Mouse (Mus musculus) stomach, embryonic 15.5 days (tissue): Measurements from ENCODE around the gene Rbm5. TPM values are rescaled to one million over a fixed set of nuclear protein-coding genes. Genes with fewer than 3 reads are reported as not detected.

ENCODE experiments used
- ATAC-seq: fragments of 200-750 bp; cut with Nextera tagmentation; 2 replicates; pipeline ENCODE4 v1.8.0; 2017; ENCODE audit warnings: low read depth, moderate number of reproducible peaks, moderate TSS enrichment; ENCODE audit not compliant: insufficient read depth, low FRiP score
- H3K27ac ChIP-seq: fragments of 300-500 bp; sonication (generic); 2 replicates; pipeline ENCODE4 v1.5.1; 2015; ENCODE audit warnings: mild to moderate bottlenecking, inconsistent platforms
- H3K27me3 ChIP-seq: fragments of 300-500 bp; sonication (generic); replicated peaks from 2 replicates; pipeline ENCODE4 v1.6.1; 2015; ENCODE audit warnings: inconsistent platforms
- H3K36me3 ChIP-seq: fragments of 300-500 bp; sonication (generic); 2 replicates; pipeline ENCODE4 v1.6.1; 2015; ENCODE audit warnings: inconsistent platforms
- H3K4me1 ChIP-seq: fragments of 300-500 bp; sonication (generic); 2 replicates; pipeline ENCODE4 v1.6.1; 2015; ENCODE audit warnings: inconsistent platforms
- H3K4me2 ChIP-seq: fragments of 300-500 bp; sonication (generic); 2 replicates; pipeline ENCODE4 v1.6.1; 2015; ENCODE audit warnings: mild to moderate bottlenecking, inconsistent platforms
- H3K4me3 ChIP-seq: fragments of 300-500 bp; sonication (generic); replicated peaks from 2 replicates; pipeline ENCODE4 v1.5.1; 2015; ENCODE audit warnings: inconsistent platforms
- H3K9ac ChIP-seq: fragments of 300-500 bp; sonication (generic); 2 replicates; pipeline ENCODE4 v1.6.1; 2015; ENCODE audit warnings: inconsistent platforms
- H3K9me3 ChIP-seq: fragments of 300-500 bp; sonication (generic); 2 replicates; pipeline ENCODE4 v1.6.1; 2016; ENCODE audit warnings: inconsistent platforms
- WGBS: fragments of 180-500 bp; shearing (Covaris S2); methylation state at CpG from one replicate; pipeline ENCODE4 v1.1.7; 2015; 5-methylcytosine and 5-hydroxymethylcytosine counted together
- polyA plus RNA-seq: library from polyadenylated mRNA; unstranded; fragments of >200 nt; fragmentation: Nextera tagmentation; extraction: Ambion mirVana; gene quantifications from 2 replicates; pipeline ENCODE4 v1.2.1, GENCODE M21; 2015

Rbm5 gene
- polyA plus RNA-seq: 182 and 185 TPM in 2 replicates

DNA sequence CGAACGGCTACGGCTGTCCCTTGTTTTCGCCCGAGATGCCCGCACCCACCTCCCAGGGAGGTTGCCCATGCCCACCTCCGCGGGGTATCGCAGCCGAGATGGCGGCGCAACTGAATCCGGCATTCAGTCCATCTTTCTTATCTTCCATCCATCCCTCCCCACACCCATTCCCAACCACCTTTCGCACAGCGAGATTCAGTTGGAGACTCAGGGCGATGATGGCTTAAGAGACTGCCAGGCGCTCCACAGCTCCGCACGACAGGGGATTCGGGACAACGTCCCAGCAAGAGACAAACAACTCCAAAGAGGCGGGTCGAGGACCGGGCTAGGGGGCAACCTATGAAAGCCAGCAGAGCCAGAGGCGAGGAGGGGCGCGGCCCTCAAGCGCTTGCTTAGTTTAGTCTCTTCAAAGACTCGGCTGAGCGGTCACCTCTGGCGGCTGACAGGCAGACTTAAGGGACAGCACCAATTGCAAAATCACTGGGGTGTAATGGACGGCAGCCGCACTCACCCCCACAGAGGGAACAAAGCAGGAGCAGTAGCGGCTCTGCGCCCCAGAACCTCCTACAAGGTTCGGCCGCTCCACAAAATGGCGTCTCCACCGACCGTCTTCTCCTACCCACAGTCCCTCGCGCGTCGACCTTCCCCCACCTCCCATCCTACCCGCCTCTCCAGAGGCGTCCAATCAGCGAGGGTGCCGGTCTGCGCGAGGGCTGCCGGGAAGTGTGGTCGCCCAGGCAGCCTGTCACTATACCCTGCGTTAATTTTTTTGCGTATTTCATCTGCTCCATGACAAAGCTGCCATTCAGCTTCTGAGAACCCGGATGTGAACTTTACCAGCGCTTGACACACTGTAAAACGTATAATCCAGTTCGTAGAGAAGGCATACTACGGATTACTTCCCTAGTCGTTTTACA lies at the start of gene Rbm5:
Rbm5 (minus strand) TSS at position 623 of the 917 bp plus-strand sequence.
- WGBS: under 1% methylated on average over 60 of the region's 60 CpGs
- ATAC-seq: peak; percentile 100
- peaks cover 40% of the 10 kb centered on the region for H3K36me3 ChIP-seq

DNA sequence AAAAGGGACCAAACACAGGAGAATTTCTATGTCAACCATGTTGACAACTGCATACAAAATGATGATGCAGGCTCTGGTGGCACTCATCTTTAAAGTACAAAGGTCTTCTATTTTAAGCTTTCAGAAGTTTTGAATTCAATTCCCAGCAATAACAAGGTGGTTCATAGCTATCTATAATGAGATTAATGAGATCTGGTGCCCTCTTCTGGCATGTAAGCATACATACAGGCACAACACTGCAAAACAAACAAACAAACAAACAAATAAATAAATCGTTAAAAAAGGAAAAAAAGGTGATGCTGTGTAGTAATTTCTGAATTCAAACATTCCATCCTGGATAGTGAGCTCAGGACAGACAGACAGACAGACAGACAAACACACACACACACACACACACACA lies 41.3 kb upstream of the Rbm5 start:
- Histone ChIP-seq H3K9me3 (no peaks in the 10 kb centered on the region), H3K27me3 (no peaks in the 10 kb centered on the region), H3K4me1 (no peaks in the 10 kb centered on the region), H3K4me3 (no peak overlapping the region), H3K4me2 (no peak overlapping the region), H3K27ac (no peak overlapping the region), H3K9ac (no peak overlapping the region), H3K36me3 (peaks cover 21% of the 10 kb centered on the region)
- no peak for ATAC-seq
- 89% methylated on average over 1 of the region's 1 CpGs for WGBS

More for the DNA sequence above, at the start of gene Rbm5:
- Histone ChIP-seq H3K27me3 (no peaks in the 10 kb centered on the region), H3K4me2 (peak within 1 kb of the TSS; percentile 53), H3K27ac (peak within 1 kb of the TSS; percentile 73), H3K4me3 (peak within 1 kb of the TSS; percentile 95), H3K9ac (peak within 1 kb of the TSS; percentile 96), H3K9me3 (no peaks in the 10 kb centered on the region), H3K4me1 (peaks cover 14% of the 10 kb centered on the region; the same call in 1 of the 2 replicates)

DNA sequence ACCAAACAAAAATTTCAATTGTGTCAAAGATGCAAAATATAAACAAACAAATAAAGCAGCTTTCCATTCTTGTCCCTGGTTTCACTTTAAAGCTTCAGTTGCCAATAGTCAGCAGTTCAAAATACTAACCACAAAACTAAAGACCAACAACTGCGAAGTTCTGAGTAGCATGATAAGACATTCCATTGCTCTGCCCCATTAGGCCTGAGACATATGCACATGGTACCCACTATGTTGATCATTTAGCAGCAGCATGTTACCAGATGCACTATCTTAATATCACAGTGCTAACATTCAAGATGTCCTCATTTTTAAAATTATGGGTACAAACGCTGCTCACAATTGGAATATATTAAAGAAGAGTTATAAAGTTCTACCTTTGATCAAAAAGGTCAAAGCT lies 40.2 kb upstream of the Rbm5 start:
- H3K9ac ChIP-seq: no peak overlapping the region
- WGBS: 95% methylated on average over 2 of the region's 2 CpGs
- ATAC-seq: no peak
- H3K36me3 ChIP-seq: peaks cover 16% of the 10 kb centered on the region; the same call in 1 of the 2 replicates
- no peak overlapping the region for H3K4me3 ChIP-seq
- H3K4me2 ChIP-seq: no peak overlapping the region
- H3K4me1 ChIP-seq: no peaks in the 10 kb centered on the region
- no peak overlapping the region for H3K27ac ChIP-seq
- H3K9me3 ChIP-seq: no peaks in the 10 kb centered on the region
- H3K27me3 ChIP-seq: no peaks in the 10 kb centered on the region

DNA sequence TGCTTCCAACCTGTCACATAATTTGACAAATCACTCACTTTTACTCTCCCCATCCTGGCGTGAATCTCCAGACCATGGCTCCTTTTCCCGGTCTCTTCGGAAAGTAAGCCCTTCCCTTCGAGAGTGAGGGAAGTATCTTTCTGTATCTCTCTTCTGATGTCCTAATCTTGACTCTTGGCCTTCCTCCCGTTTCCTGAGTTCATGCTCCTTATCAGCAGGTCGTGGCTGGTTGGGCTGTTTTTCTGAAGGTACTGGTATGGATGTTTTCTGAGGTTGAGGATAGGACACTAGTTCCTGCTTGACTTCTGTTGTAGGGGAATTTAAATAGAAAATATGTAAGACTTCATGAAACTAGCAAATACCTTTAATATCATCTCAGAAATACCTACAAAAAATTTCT lies 20.9 kb upstream of the Rbm5 start:
- Histone ChIP-seq H3K9ac (no peak overlapping the region), H3K27ac (no peak overlapping the region), H3K27me3 (no peaks in the 10 kb centered on the region), H3K9me3 (no peaks in the 10 kb centered on the region), H3K4me3 (no peak overlapping the region), H3K4me2 (no peak overlapping the region), H3K4me1 (no peaks in the 10 kb centered on the region), H3K36me3 (peaks cover 35% of the 10 kb centered on the region)
- no peak for ATAC-seq
- whole genome bisulfite sequencing: 79% methylated on average over 6 of the region's 6 CpGs

DNA sequence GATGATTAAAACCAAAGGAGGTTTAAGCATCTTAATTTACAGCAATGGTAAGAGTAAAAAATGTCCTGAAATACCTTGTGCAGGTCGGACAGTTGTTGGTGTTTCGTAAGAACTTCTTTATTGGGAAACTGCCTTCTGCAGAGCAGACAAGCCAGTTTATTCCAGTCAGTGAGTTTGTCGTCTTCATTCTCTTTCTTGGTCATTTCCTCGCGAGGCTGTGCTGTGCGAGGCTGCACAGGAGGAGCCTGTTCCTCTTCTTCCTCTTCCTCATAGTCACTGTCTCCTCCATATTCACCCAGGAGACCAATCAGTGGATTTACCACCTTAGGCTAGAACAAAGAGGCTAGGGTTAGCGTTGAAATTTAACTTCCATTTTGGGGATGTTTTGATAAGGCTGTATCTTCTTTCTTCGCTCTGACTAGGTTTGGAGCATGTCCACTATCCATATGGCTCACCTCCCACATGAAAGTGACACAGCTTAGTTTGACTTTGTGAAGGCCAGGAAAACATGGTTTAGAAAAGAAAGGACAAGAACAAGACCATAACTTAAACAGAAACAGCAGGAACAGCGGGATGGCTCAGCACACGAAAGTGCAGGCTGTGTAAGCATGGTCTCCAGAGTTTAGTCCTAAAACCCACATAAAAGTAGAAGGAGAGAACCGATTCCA lies 11.9 kb upstream of the Rbm5 start:
- H3K4me1 ChIP-seq: no peaks in the 10 kb centered on the region
- no peak overlapping the region for H3K4me2 ChIP-seq
- H3K36me3 ChIP-seq: peaks cover 46% of the 10 kb centered on the region
- WGBS: 88% methylated on average over 11 of the region's 11 CpGs
- H3K9me3 ChIP-seq: no peaks in the 10 kb centered on the region
- H3K27ac ChIP-seq: no peak overlapping the region
- H3K9ac ChIP-seq: no peak overlapping the region
- H3K4me3 ChIP-seq: no peak overlapping the region
- ATAC-seq: no peak
- H3K27me3 ChIP-seq: no peaks in the 10 kb centered on the region

DNA sequence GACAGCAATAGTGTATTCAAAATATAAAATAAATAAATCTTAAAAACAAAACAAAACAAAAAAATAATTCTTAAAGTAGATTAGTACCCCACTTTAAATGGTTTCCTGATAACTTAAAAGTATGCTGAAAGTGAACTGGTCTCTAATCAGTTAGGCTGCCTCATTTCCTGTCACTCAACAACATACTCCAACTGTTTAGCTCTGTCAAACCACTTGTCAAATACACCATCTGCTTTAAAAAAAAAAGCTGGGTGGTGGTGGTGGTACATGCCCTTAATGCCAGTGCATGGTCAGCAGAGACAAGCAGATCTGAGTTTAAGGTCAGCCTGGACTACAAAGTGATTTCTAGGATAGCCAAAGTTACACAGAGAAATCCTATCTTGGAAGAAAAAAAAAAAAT lies 6.0 kb upstream of the Rbm5 start:
- H3K4me1 ChIP-seq: no peaks in the 10 kb centered on the region
- H3K9ac ChIP-seq: no peak overlapping the region
- H3K36me3 ChIP-seq: peaks cover 36% of the 10 kb centered on the region
- no peaks in the 10 kb centered on the region for H3K9me3 ChIP-seq
- H3K4me2 ChIP-seq: no peak overlapping the region
- H3K4me3 ChIP-seq: no peak overlapping the region
- H3K27me3 ChIP-seq: no peaks in the 10 kb centered on the region
- no peak overlapping the region for H3K27ac ChIP-seq
- ATAC-seq: no peak

DNA sequence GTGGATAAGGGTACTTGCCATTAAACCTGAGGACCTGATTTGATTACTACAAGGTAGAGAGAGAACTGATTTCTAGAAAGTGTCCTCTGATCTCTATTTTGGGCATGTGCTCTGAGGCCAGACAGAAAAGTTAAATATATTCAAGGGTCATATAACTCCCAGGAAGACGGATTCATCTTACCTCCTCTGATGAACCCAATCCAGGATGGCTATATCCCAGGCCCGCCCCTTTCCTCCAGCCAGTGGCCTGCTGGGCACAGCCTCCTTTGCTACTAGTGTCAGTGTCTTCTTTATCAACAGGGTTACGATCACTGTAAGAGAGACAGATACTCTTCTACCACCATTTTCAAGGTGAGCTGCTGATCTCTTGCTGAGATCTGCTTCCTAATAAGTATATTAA lies 3.6 kb upstream of the Rbm5 start:
- ATAC-seq: no peak
- Histone ChIP-seq H3K36me3 (peaks cover 25% of the 10 kb centered on the region), H3K4me2 (no peak overlapping the region)

DNA sequence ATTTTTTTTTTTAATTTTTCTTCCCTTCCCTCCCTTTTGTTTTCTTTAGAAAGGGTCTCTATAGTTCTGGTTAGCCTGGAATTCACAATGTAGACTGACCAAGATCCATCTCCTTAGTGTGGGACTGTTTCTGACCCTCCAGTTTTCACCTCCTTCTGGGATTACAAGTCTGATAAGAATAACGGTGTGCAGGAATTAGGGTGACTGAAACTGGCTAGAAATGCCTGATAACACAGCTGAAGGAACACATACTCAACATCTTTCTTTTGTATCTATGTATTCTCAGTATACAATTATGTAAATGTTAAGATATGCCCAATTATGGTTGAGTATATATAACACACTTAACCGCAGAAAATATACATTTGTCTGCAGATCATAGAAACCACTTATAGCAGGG lies 986 bp upstream of the Rbm5 start:
- no peaks in the 10 kb centered on the region for H3K9me3 ChIP-seq
- H3K9ac ChIP-seq: no peak overlapping the region
- H3K4me3 ChIP-seq: no peak overlapping the region
- peaks cover 14% of the 10 kb centered on the region; the same call in 1 of the 2 replicates for H3K4me1 ChIP-seq
- H3K27me3 ChIP-seq: no peaks in the 10 kb centered on the region
- 62% methylated on average over 2 of the region's 2 CpGs for WGBS
- no peak overlapping the region for H3K27ac ChIP-seq
- no peak for ATAC-seq
- H3K4me2 ChIP-seq: no peak overlapping the region
- H3K36me3 ChIP-seq: peaks cover 38% of the 10 kb centered on the region

More for the DNA sequence above, 3.6 kb upstream of the Rbm5 start:
- Histone ChIP-seq H3K27me3 (no peaks in the 10 kb centered on the region), H3K9ac (no peak overlapping the region), H3K27ac (no peak overlapping the region), H3K4me3 (no peak overlapping the region), H3K4me1 (peaks cover 7% of the 10 kb centered on the region; the same call in 1 of the 2 replicates), H3K9me3 (no peaks in the 10 kb centered on the region)
- 87% methylated on average over 3 of the region's 3 CpGs for WGBS

DNA sequence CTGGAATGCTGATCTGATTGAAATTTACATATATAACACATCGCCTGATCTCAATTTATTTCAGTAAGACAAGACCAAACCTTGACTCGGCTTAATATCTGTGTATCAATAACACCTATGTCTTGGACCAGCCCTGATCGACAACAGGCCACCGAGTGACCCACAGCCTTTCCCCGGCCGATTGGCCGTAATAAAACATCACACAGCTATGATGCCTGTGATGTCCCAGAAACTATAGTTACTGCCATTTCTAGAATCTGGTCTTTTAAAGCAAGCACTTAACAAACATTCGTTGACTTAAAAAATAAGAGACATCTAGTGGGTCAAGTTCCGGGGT lies 791 bp downstream of the Rbm5 start:
- Histone ChIP-seq H3K4me3 (peak overlapping the region; percentile 95), H3K9me3 (no peaks in the 10 kb centered on the region), H3K4me1 (peaks cover 14% of the 10 kb centered on the region; the same call in 1 of the 2 replicates), H3K4me2 (peak overlapping the region; percentile 53), H3K9ac (peak overlapping the region; percentile 96), H3K27ac (peak overlapping the region; percentile 73), H3K36me3 (peaks cover 42% of the 10 kb centered on the region), H3K27me3 (no peaks in the 10 kb centered on the region)
- no peak for ATAC-seq
- WGBS: 1% methylated on average over 9 of the region's 9 CpGs

DNA sequence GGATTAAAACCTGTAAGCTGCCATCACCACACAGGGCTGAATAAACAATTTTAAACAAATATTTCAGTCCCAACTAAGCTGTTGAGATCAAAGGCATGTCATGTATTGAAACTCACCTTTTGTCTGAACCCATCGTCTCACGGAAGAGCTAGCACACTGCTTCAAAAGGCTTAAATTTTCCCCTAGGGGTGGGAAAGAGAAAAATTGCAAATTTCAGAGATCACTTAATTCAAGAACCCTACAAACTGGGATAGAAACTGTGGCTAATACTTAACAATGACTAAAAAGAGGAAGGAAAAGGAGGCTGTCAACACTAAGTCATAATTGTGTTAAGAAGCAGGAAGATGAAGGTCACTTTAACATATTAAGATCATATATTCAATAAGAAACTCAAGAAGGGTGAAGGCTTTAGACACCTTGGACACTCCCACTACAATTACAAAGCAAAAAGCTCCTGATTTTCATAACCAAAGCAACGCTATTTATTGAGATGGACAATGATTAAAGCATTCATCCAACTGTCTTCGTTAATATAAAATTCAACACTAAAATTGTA lies 1.3 kb downstream of the Rbm5 start:
- peak overlapping the region; percentile 95 for H3K4me3 ChIP-seq
- H3K36me3 ChIP-seq: peaks cover 42% of the 10 kb centered on the region
- H3K4me2 ChIP-seq: peak overlapping the region; percentile 53
- 13% methylated on average over 4 of the region's 4 CpGs for WGBS
- peak overlapping the region; percentile 19; the same call in 1 of the 2 replicates for H3K9ac ChIP-seq
- peaks cover 14% of the 10 kb centered on the region; the same call in 1 of the 2 replicates for H3K4me1 ChIP-seq
- H3K27ac ChIP-seq: 0 out of 2 replicates have a peak overlapping the region, but pooled peaks have one; percentile 26
- ATAC-seq: no peak
- no peaks in the 10 kb centered on the region for H3K27me3 ChIP-seq
- H3K9me3 ChIP-seq: no peaks in the 10 kb centered on the region

DNA sequence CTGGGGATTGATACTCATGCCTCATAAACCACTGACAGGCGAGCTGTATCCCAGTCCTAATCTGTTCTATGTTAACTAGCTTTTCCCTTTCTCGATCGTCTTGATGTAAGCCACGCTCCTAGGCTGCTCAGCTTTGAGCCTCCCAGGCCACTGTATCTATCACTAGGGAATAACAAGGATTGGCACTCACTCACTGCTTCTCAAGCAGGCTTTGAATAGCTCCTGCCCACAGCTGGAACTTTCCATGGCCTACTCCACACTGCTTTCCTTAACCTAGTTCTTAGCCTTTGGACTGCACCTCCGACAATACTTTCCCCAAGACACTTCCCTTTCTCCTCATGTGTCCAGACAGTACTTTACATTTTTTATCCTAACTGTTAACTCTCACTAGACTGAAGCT lies 1.9 kb downstream of the Rbm5 start:
- H3K4me1 ChIP-seq: peaks cover 14% of the 10 kb centered on the region; the same call in 1 of the 2 replicates
- H3K4me2 ChIP-seq: peak overlapping the region; percentile 53
- H3K9me3 ChIP-seq: no peaks in the 10 kb centered on the region
- H3K27ac ChIP-seq: no peak overlapping the region
- no peak overlapping the region for H3K9ac ChIP-seq
- peaks cover 39% of the 10 kb centered on the region for H3K36me3 ChIP-seq
- H3K4me3 ChIP-seq: peak overlapping the region; percentile 95; the same call in 1 of the 2 replicates
- no peak for ATAC-seq
- H3K27me3 ChIP-seq: no peaks in the 10 kb centered on the region
- 82% methylated on average over 5 of the region's 5 CpGs for WGBS

DNA sequence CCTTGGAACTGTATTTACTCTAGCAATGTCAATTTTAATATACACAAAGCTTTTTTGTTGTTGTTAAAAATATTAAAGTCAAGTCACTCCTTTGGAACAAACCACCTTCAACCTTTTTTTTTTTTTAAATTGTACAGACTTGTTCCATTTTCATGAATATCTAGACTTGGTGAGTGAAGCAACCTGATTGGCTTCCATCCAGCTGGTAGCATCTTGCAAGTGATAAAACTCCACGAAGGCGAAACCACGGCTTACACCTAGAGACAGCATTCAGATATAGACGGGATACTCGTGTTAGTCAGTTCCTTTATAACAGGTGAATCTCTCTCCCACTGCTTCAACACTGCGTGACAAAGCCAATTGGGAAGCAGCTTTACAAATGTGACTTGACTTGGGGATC lies 11.2 kb downstream of the Rbm5 start:
- H3K27ac ChIP-seq: no peak overlapping the region
- H3K9ac ChIP-seq: no peak overlapping the region
- H3K36me3 ChIP-seq: peaks cover 63% of the 10 kb centered on the region
- 92% methylated on average over 6 of the region's 6 CpGs for WGBS
- H3K4me3 ChIP-seq: no peak overlapping the region
- ATAC-seq: no peak
- H3K4me1 ChIP-seq: no peaks in the 10 kb centered on the region
- H3K4me2 ChIP-seq: no peak overlapping the region
- H3K9me3 ChIP-seq: no peaks in the 10 kb centered on the region
- no peaks in the 10 kb centered on the region for H3K27me3 ChIP-seq
